ENCODE assay signal across 7 mouse cellular contexts in the genomic region with DNA sequence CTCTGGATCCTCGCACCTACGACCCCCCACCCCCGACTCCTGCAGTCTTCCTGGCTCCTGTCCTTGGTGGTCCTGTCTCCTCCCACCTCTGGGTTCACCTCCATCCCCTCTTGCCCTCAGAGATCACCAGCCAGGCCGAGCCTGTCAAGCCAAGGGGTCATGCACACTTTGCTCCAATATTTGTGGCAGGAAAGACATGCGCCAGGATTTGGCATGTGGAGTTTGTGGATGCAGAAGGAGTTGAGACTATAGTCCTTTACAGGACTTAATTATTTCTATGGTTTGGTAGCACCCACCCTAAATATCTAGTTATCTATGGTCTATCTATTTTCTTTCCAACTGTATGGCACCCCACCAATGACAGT. TPM values are rescaled to one million over a fixed set of nuclear protein-coding genes. Genes with fewer than 3 reads are reported as not detected.
A peak's percentile ranks its signal among the peaks of the same experiment; 100 is the strongest.
DNase-seq lines count a peak whose midpoint lies in the region; ATAC-seq and TF ChIP-seq lines count a peak whose summit lies in the region.

No protein-coding gene starts in this region.

- DNase-seq in liver, adult 2 months (ENCODE audit: extremely low read depth, low read depth, low spot score) = peak; percentile 56
- DNase-seq in liver = no peak
- DNase-seq in embryonic facial prominence, embryonic 11.5 days (ENCODE audit: low spot score) = peak; percentile 26
- DNase-seq in adrenal gland, postnatal 10 days = no peak
- no peak for DNase-seq in frontal cortex, adult 2 months (ENCODE audit: extremely low spot score in 1 of 2, low spot score in 1 of 2)

- H3K27me3 ChIP-seq in liver, adult 2 months (ENCODE audit: control insufficient read depth, insufficient read depth, low read length) = no peaks in the 10 kb centered on the region
- H3K27me3 ChIP-seq in embryonic facial prominence, embryonic 11.5 days (ENCODE audit: control insufficient read depth, insufficient read depth, low read length) = no peaks in the 10 kb centered on the region
- no peaks in the 10 kb centered on the region for H3K27me3 ChIP-seq in intestine, embryonic 15.5 days (replicated peaks)
- no peaks in the 10 kb centered on the region for H3K27me3 ChIP-seq in neural tube, embryonic 14.5 days (ENCODE audit: control insufficient read depth, insufficient read depth, low read length)

- H3K4me2 ChIP-seq in embryonic facial prominence, embryonic 11.5 days (ENCODE audit: low read depth, low read length) = peak overlapping the region; percentile 79
- peak overlapping the region; percentile 68 for H3K4me2 ChIP-seq in intestine, embryonic 15.5 days (replicated peaks)
- peak overlapping the region; percentile 90 for H3K4me2 ChIP-seq in neural tube, embryonic 14.5 days (ENCODE audit: low read depth, low read length)

- peaks cover 10% of the 10 kb centered on the region for H3K4me1 ChIP-seq in liver, adult 2 months (ENCODE audit: control insufficient read depth, insufficient read depth, low read length)
- no peaks in the 10 kb centered on the region for H3K4me1 ChIP-seq in embryonic facial prominence, embryonic 11.5 days (ENCODE audit: control insufficient read depth, insufficient read depth, low read length)
- peaks cover 12% of the 10 kb centered on the region for H3K4me1 ChIP-seq in intestine, embryonic 15.5 days (replicated peaks)
- 0 out of 2 replicates have a peak, but pooled peaks cover 5% of the 10 kb centered on the region for H3K4me1 ChIP-seq in neural tube, embryonic 14.5 days (ENCODE audit: control insufficient read depth, insufficient read depth, low read length)

- peak overlapping the region; percentile 70 for H3K4me3 ChIP-seq in liver, adult 2 months (ENCODE audit: insufficient read depth, low read depth, low read length)
- H3K4me3 ChIP-seq in embryonic facial prominence, embryonic 11.5 days (ENCODE audit: low read depth, low read length) = peak overlapping the region; percentile 59
- peak overlapping the region; percentile 62 for H3K4me3 ChIP-seq in intestine, embryonic 15.5 days (replicated peaks)
- H3K4me3 ChIP-seq in neural tube, embryonic 14.5 days (ENCODE audit: low read depth, low read length) = peak overlapping the region; percentile 46

- TF ChIP-seq POLR2A in liver, adult 2 months (IDR thresholded peaks at IDR 0.05; ENCODE audit: extremely low read depth, insufficient read depth, low read length) = no peak

- ATAC-seq in embryonic facial prominence, embryonic 11.5 days (replicated peaks; ENCODE audit: insufficient number of reproducible peaks, low FRiP score, low TSS enrichment, low read depth) = no peak; the same call in 1 of the 2 replicates
- no peak for ATAC-seq in intestine, embryonic 15.5 days
- ATAC-seq in neural tube, embryonic 14.5 days (ENCODE audit: low read depth) = no peak

- WGBS in liver, adult 2 months = 5% methylated on average over 5 of the region's 5 CpGs
- WGBS in embryonic facial prominence, embryonic 11.5 days = 7% methylated on average over 5 of the region's 5 CpGs
- WGBS in intestine, embryonic 15.5 days = 4% methylated on average over 5 of the region's 5 CpGs
- 7% methylated on average over 5 of the region's 5 CpGs for WGBS in neural tube, embryonic 14.5 days

- no peaks in the 10 kb centered on the region; the same call in 1 of the 2 replicates for H3K79me2 ChIP-seq in liver, adult 2 months (ENCODE audit: control insufficient read depth, insufficient read depth, low read length)

- peak overlapping the region; percentile 68 for H3K9ac ChIP-seq in liver, adult 2 months (ENCODE audit: low read depth, low read length)
- H3K9ac ChIP-seq in embryonic facial prominence, embryonic 11.5 days (replicated peaks; ENCODE audit: low read length) = peak overlapping the region; percentile 74
- peak overlapping the region; percentile 66 for H3K9ac ChIP-seq in intestine, embryonic 15.5 days
- H3K9ac ChIP-seq in neural tube, embryonic 14.5 days (replicated peaks; ENCODE audit: low read depth, low read length) = peak overlapping the region; percentile 48

- no peak for TF ChIP-seq CTCF in liver, adult 2 months (IDR thresholded peaks at IDR 0.05; ENCODE audit: low read depth, low read length)

- H3K36me3 ChIP-seq in liver, adult 2 months (ENCODE audit: control insufficient read depth, insufficient read depth, low read length) = no peaks in the 10 kb centered on the region
- no peaks in the 10 kb centered on the region for H3K36me3 ChIP-seq in embryonic facial prominence, embryonic 11.5 days (replicated peaks; ENCODE audit: control insufficient read depth, insufficient read depth, low read depth, low read length)
- no peaks in the 10 kb centered on the region for H3K36me3 ChIP-seq in intestine, embryonic 15.5 days
- H3K36me3 ChIP-seq in neural tube, embryonic 14.5 days (ENCODE audit: control insufficient read depth, insufficient read depth, low read length) = no peaks in the 10 kb centered on the region

- peak overlapping the region; percentile 51 for H3K27ac ChIP-seq in liver, adult 2 months (replicated peaks; ENCODE audit: insufficient read depth, low read depth, low read length)
- peak overlapping the region; percentile 79; the same call in 1 of the 2 replicates for H3K27ac ChIP-seq in embryonic facial prominence, embryonic 11.5 days (replicated peaks; ENCODE audit: low read depth, low read length)
- H3K27ac ChIP-seq in intestine, embryonic 15.5 days = peak overlapping the region; percentile 89
- no peak overlapping the region for H3K27ac ChIP-seq in neural tube, embryonic 14.5 days (ENCODE audit: low read depth, low read length)

- H3K9me3 ChIP-seq in embryonic facial prominence, embryonic 11.5 days (replicated peaks; ENCODE audit: control insufficient read depth, low read length) = no peaks in the 10 kb centered on the region
- H3K9me3 ChIP-seq in intestine, embryonic 15.5 days = no peaks in the 10 kb centered on the region
- no peaks in the 10 kb centered on the region for H3K9me3 ChIP-seq in neural tube, embryonic 14.5 days (ENCODE audit: control insufficient read depth, low read length)

RNA-seq across cellular contexts. Expression of gene Ston1, which starts 0.6 kb away (rescaled TPM):
- 2.5 and 5.3 TPM in 2 replicates for total RNA-seq in liver, adult 2 months (2014; rRNA removed)
- polyA plus RNA-seq in liver, adult 2 months (2012; rRNA removed) = 5.1 and 5.8 TPM in 2 replicates
- 5.1 and 6.2 TPM in 2 replicates for polyA plus RNA-seq in embryonic facial prominence, embryonic 11.5 days (2014; fragmentation: Nextera tagmentation; extraction: Ambion mirVana)
- 6.2 and 6.6 TPM in 2 replicates for polyA plus RNA-seq in intestine, embryonic 15.5 days (2015; fragmentation: Nextera tagmentation; extraction: Ambion mirVana)
- polyA plus RNA-seq in neural tube, embryonic 14.5 days (2014; fragmentation: Nextera tagmentation; extraction: Ambion mirVana) = 1.8 and 2.7 TPM in 2 replicates
- total RNA-seq in adrenal gland, postnatal 10 days (2021) = 10 to 100 TPM; 25.0 to 25.1 TPM
- 3.4 and 4.0 TPM in 2 replicates for polyA plus RNA-seq in frontal cortex, adult 2 months (2012; rRNA removed)

Comparison
In these comparisons a context has a peak if more than half of its experiments do, and no peak if none do; other contexts are left out.
1. DNase-seq: peak in liver, adult 2 months (single experiment) and embryonic facial prominence, embryonic 11.5 days (single experiment); none in liver (single experiment), adrenal gland, postnatal 10 days (single experiment) and frontal cortex, adult 2 months (0 of 2).
2. Peak in every context shown above with its lines, with median percentiles within 50 percentile points of each other: H3K4me3 ChIP-seq, H3K9ac ChIP-seq and H3K4me2 ChIP-seq.